Mouse (Mus musculus): Measurements from ENCODE around the gene Cdk5rap2. TPM values are rescaled to one million over a fixed set of nuclear protein-coding genes. Genes with fewer than 3 reads are reported as not detected.

Cdk5rap2 gene
- polyA plus RNA-seq, 2 experiments = 4.8 to 5.9 TPM

DNA sequence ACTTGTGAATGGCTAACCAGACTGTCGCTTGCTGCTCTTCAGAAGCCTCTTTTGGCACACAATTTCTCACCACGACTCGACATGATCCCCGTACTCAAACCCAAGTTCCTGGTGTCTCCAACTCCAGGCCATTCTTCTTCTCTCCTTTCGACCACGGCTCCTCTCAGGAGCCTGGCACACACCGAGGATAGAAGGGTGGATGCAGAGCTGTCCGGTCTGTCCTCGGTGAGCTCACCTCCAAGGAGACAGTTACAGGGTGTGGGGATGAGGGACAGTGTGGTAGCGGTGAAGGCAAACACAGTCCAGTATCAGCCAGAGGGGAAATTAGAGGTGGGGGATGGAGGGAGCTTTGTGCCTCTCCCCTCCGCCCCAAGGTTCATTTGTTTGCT is 149.8 kb downstream of the Cdk5rap2 start:
- H3K4me2 ChIP-seq (ENCODE audit: low read depth) = no peak overlapping the region
- ATAC-seq (ENCODE audit: insufficient read depth) = no peak
- no peaks in the 10 kb centered on the region for H3K9me3 ChIP-seq (ENCODE audit: control insufficient read depth, low read length)
- H3K36me3 ChIP-seq (replicated peaks; ENCODE audit: control insufficient read depth, insufficient read depth, low read depth) = no peaks in the 10 kb centered on the region; the same call in 1 of the 2 replicates
- peaks cover 0 to 13% of the 10 kb centered on the region in 2 experiments; a peak in 2 of 4 replicates for H3K4me1 ChIP-seq (replicated peaks; ENCODE audit: control insufficient read depth in 2 of 2, insufficient read depth in 2 of 2, low read length in 1 of 2)
- H3K27me3 ChIP-seq (ENCODE audit: control insufficient read depth, insufficient read depth, low read length) = no peaks in the 10 kb centered on the region
- TF ChIP-seq EP300 (IDR thresholded peaks at IDR 0.05; ENCODE audit: low read depth) = no peak
- no peak for TF ChIP-seq CTCF (IDR thresholded peaks at IDR 0.05; ENCODE audit: low read depth)
- H3K9ac ChIP-seq (replicated peaks) = no peak overlapping the region
- H3K27ac ChIP-seq = no peak overlapping the region
- 75% methylated on average over 11 of the region's 11 CpGs for WGBS (ENCODE audit: insufficient replicate concordance)
- no peak for DNase-seq (ENCODE audit: low read depth in 3 of 3, low spot score in 3 of 3)
- no peak overlapping the region for H3K4me3 ChIP-seq (ENCODE audit: insufficient read depth in 1 of 2, low read depth in 2 of 2, low read length in 2 of 2)

DNA sequence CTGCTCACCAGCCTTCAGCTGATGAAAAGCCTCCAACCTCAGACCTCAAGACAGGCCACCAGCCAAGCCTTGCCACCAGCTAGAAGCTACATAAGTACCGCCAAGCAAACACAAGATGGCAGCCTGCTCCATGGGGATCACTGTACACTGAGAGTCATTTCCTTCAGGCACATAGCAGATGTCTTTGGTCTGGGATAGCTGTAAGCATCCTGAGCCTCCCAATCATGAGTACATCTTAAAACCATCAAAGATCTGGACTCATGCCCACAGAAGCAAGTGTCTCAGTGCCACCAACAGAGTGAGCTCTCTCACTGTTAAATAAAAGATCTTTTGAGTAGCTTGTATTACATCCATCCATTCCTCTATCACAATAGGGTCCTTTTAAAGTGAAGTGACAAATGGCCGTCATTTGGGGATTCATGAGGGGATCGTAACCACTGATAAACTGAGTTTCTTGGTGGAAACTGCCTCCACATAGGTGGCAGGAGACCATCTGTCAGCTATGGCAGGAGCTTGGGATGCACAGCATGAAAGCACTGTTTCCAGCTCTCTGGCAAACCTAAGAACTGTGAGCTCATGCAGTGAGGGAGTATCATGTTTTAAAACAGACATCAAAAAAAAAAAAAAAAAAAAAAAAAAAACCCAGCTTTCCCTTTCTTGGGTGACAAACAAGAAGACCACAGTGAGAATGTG is 150.4 kb downstream of the Cdk5rap2 start:
- Histone ChIP-seq H3K4me3 (ENCODE audit: insufficient read depth in 1 of 2, low read depth in 2 of 2, low read length in 2 of 2) (no peak overlapping the region), H3K27ac (no peak overlapping the region), H3K9me3 (ENCODE audit: control insufficient read depth, low read length) (no peaks in the 10 kb centered on the region), H3K4me1 (replicated peaks; ENCODE audit: control insufficient read depth in 2 of 2, insufficient read depth in 2 of 2, low read length in 1 of 2) (peaks cover 0 to 13% of the 10 kb centered on the region in 2 experiments; a peak in 2 of 4 replicates), H3K27me3 (ENCODE audit: control insufficient read depth, insufficient read depth, low read length) (no peaks in the 10 kb centered on the region), H3K36me3 (replicated peaks; ENCODE audit: control insufficient read depth, insufficient read depth, low read depth) (no peaks in the 10 kb centered on the region; the same call in 1 of the 2 replicates), H3K9ac (replicated peaks) (no peak overlapping the region), H3K4me2 (ENCODE audit: low read depth) (no peak overlapping the region)
- ATAC-seq (ENCODE audit: insufficient read depth) = no peak
- 84% methylated on average over 3 of the region's 3 CpGs for WGBS (ENCODE audit: insufficient replicate concordance)
- TF ChIP-seq EP300 (IDR thresholded peaks at IDR 0.05; ENCODE audit: low read depth) (no peak), CTCF (IDR thresholded peaks at IDR 0.05; ENCODE audit: low read depth) (peak; percentile 29)
- DNase-seq (ENCODE audit: low read depth in 3 of 3, low spot score in 3 of 3) = no peak

GRCm38 (mm10) chr4:70258826-70259225 is 151.4 kb downstream of the Cdk5rap2 start:
- Histone ChIP-seq H3K27me3 (ENCODE audit: control insufficient read depth, insufficient read depth, low read length) (no peaks in the 10 kb centered on the region), H3K4me2 (ENCODE audit: low read depth) (no peak overlapping the region), H3K4me1 (replicated peaks; ENCODE audit: control insufficient read depth in 2 of 2, insufficient read depth in 2 of 2, low read length in 1 of 2) (peaks cover 0 to 13% of the 10 kb centered on the region in 2 experiments; a peak in 2 of 4 replicates), H3K27ac (no peak overlapping the region), H3K4me3 (ENCODE audit: insufficient read depth in 1 of 2, low read depth in 2 of 2, low read length in 2 of 2) (no peak overlapping the region), H3K9me3 (ENCODE audit: control insufficient read depth, low read length) (no peaks in the 10 kb centered on the region), H3K9ac (replicated peaks) (no peak overlapping the region), H3K36me3 (replicated peaks; ENCODE audit: control insufficient read depth, insufficient read depth, low read depth) (no peaks in the 10 kb centered on the region; the same call in 1 of the 2 replicates)
- ATAC-seq (ENCODE audit: insufficient read depth) (no peak), DNase-seq (ENCODE audit: low read depth in 3 of 3, low spot score in 3 of 3) (no peak)
- WGBS (ENCODE audit: insufficient replicate concordance) = 83% methylated on average over 9 of the region's 9 CpGs
- TF ChIP-seq EP300 (IDR thresholded peaks at IDR 0.05; ENCODE audit: low read depth) = no peak
- no peak for TF ChIP-seq CTCF (IDR thresholded peaks at IDR 0.05; ENCODE audit: low read depth)

DNA sequence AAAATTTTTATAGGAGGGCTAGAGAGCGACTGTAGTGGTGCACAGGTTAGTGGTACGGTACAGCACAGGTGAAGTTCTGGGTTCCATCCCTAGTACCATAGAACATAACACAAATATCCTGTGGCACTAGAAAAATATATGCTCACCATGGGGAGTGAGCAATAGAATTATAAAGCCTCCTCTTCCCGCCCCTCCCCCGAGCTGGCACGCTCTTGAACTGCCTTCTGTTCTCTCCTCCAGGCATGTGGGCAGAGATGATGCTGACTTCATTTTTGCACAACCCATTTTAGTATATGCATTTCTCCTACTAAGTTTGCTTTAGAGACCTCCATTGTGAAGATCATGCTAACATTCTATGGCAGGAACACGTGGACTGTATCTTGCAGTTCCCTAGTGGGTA is 152.0 kb downstream of the Cdk5rap2 start:
- TF ChIP-seq EP300 (IDR thresholded peaks at IDR 0.05; ENCODE audit: low read depth) (no peak), CTCF (IDR thresholded peaks at IDR 0.05; ENCODE audit: low read depth) (no peak)
- Histone ChIP-seq H3K4me3 (ENCODE audit: insufficient read depth in 1 of 2, low read depth in 2 of 2, low read length in 2 of 2) (no peak overlapping the region), H3K4me1 (replicated peaks; ENCODE audit: control insufficient read depth in 2 of 2, insufficient read depth in 2 of 2, low read length in 1 of 2) (peaks cover 0 to 13% of the 10 kb centered on the region in 2 experiments; a peak in 2 of 4 replicates), H3K27ac (no peak overlapping the region), H3K27me3 (ENCODE audit: control insufficient read depth, insufficient read depth, low read length) (no peaks in the 10 kb centered on the region), H3K9me3 (ENCODE audit: control insufficient read depth, low read length) (no peaks in the 10 kb centered on the region), H3K4me2 (ENCODE audit: low read depth) (no peak overlapping the region), H3K36me3 (replicated peaks; ENCODE audit: control insufficient read depth, insufficient read depth, low read depth) (no peaks in the 10 kb centered on the region; the same call in 1 of the 2 replicates), H3K9ac (replicated peaks) (no peak overlapping the region)
- DNase-seq (ENCODE audit: low read depth in 3 of 3, low spot score in 3 of 3) (no peak), ATAC-seq (ENCODE audit: insufficient read depth) (no peak)
- 77% methylated on average over 6 of the region's 6 CpGs for WGBS (ENCODE audit: insufficient replicate concordance)

DNA sequence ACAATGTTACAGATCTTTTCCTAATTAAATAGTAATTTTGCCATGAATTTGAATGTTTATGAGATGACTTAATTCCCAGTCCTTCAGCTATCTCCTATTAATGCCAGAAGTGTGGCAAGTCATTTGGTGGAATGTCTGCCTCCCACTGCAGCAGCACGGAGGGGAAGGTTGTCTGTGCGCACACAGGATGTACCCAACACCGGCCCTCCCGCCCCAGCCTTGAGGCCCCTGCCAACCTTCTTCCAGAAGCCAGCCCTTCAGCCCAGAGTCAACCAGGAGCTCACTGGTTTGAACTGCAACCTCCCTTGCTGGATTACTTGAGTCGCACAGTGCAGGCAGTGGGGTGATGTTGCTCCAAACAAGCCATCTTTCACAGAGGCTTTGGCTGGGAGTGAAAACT is 158.5 kb downstream of the Cdk5rap2 start:
- Histone ChIP-seq H3K4me2 (ENCODE audit: low read depth) (no peak overlapping the region), H3K27me3 (ENCODE audit: control insufficient read depth, insufficient read depth, low read length) (no peaks in the 10 kb centered on the region), H3K27ac (no peak overlapping the region), H3K9ac (replicated peaks) (no peak overlapping the region), H3K4me1 (replicated peaks; ENCODE audit: control insufficient read depth in 2 of 2, insufficient read depth in 2 of 2, low read length in 1 of 2) (no peaks in the 10 kb centered on the region), H3K9me3 (ENCODE audit: control insufficient read depth, low read length) (no peaks in the 10 kb centered on the region), H3K4me3 (ENCODE audit: insufficient read depth in 1 of 2, low read depth in 2 of 2, low read length in 2 of 2) (no peak overlapping the region), H3K36me3 (replicated peaks; ENCODE audit: control insufficient read depth, insufficient read depth, low read depth) (no peaks in the 10 kb centered on the region)
- DNase-seq (ENCODE audit: low read depth in 3 of 3, low spot score in 3 of 3) (no peak), ATAC-seq (ENCODE audit: insufficient read depth) (no peak)
- no peak for TF ChIP-seq EP300 (IDR thresholded peaks at IDR 0.05; ENCODE audit: low read depth)
- no peak for TF ChIP-seq CTCF (IDR thresholded peaks at IDR 0.05; ENCODE audit: low read depth)
- 83% methylated on average over 5 of the region's 5 CpGs for WGBS (ENCODE audit: insufficient replicate concordance)

Measured in liver, embryonic 14.5 days (tissue).